Mouse (Mus musculus) WW6 (cell line): ENCODE measurements around the gene Amer3.
"Not testable (repeated sequence)": the region's sequence is repeated elsewhere in the genome, so short reads cannot be mapped to it uniquely, and the experiment has no call there.

Experiments used
- DNase-seq: peaks from one replicate; pipeline ENCODE4 v3.0.0-alpha.2; 2013; ENCODE audit warnings: low read depth, low spot score

Amer3 gene

DNA sequence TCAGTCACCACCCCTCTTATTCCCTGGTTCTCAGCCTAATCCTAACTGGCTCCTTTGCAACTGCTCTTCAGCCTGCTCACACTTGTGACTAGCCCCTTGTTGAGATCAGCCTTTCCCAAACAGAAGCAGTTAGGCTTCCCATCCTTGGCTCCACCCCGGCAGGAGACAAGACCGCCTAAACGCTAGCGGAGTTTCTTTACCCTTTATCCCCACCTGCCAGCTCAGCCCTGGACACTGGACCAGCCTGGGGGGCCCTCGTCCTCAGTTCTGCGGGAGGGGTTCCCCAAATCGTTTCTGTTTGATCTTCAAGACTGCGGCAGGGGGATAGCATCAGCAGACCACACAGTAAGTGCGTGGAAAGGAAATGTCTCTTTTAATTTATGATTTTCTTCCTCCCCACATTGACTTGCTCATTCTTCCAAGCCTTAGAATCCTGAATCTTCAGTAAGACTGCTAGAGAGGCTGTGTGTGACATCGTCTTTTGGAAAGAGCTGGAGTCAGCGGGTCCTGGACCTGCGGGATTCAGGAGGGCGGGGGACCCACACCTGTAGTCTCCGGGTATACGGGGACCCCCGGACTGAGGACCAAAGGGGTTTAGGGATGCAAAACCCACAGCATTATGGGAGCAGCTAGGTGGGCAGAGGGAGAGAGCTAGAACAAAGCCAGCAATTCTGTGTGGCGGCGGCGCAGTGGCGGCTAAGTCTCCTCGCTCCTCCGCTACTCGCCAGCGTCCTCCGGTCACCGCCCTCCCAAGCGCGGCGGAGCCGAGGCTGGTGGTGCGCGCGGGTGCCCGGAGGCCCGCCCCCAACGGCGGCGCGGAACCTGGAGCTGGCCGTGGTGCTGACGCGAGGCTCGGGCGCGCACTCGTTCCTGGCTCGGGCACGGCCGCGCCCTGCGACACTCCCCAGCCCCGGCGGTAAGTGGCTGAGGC, at the start of gene Amer3:
TSS of gene Amer3 (plus strand) at position 807 of the 931 bp plus-strand sequence.
- DNase-seq: peak; percentile 70

DNA sequence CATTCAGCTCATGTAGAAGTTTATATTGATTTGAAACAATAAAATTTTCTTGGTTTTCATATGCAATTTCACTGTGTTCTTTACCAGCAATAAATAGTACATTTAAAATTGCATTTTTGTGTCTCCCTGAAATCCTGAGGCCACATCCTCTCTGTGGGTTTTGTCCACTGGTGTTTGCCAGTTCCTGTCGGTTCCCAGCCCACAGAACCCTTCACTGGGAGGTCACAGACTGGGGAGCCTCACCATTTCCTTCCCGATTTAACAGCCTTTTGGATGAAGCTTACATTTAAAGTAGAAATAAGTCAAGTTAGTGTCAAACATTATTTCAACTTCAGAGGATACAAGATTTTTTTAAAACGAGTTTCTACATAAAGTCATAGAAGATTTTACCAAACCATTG, 44.9 kb upstream of the Amer3 start:
- DNase-seq: not testable (repeated sequence)

DNA sequence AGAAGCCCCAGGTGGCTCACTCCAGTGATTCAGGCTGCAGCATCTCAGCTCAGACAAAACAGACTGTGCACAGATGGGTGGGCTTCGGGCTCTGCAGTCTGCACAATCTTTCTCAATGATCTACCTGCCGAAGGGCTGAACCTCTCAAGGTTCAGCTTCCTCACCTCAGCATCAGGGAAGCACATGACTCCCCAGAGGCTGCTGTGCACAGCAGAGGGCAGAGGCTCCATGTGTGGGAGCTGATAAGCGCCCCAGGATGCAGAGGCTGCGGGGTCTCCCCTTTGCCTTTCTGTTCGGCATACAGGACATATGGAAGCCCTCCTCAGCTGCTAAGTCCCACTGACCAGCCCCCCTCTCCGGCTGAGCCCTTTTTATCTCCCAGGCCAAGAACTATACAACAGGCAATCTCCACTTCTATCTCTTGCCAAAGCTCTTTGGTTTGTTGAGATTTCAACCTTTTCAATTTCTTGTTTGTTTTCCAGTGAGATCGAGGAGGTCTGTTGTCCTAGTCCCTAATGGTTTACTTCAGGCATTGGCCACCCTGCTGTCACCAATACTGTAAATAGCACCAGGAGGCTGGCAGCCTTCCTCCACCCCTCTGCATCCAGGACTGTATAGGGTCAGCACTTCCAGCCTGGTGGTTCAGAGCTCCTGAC, 44.3 kb upstream of the Amer3 start, which contains the start of gene Cfc1:
TSS of gene Cfc1 (plus strand) at position 606 of the 656 bp plus-strand sequence.
- not testable (repeated sequence) for DNase-seq

DNA sequence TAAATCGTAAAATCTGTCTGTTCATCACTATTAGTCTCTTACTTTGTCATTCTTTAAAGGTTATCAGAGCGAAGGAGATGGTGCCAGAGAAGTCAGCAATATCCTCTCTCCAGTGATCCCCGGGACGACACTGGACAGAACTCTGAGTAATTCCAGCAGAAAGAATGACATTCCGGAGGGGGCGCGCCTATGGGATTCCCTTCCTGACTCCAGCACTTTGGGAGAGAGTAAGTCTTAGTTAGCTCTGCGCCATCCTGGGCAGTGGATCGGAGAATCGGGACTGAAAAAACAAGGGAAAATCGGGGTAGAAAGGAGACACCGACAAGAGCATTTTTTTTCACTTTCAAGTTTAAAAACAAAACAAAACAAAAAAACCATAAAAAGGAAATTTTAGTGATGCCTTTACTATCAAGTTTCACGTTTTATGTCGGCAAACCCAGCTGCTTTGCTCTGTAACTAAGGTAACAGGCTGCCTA, 43.1 kb upstream of the Amer3 start:
- no peak for DNase-seq

DNA sequence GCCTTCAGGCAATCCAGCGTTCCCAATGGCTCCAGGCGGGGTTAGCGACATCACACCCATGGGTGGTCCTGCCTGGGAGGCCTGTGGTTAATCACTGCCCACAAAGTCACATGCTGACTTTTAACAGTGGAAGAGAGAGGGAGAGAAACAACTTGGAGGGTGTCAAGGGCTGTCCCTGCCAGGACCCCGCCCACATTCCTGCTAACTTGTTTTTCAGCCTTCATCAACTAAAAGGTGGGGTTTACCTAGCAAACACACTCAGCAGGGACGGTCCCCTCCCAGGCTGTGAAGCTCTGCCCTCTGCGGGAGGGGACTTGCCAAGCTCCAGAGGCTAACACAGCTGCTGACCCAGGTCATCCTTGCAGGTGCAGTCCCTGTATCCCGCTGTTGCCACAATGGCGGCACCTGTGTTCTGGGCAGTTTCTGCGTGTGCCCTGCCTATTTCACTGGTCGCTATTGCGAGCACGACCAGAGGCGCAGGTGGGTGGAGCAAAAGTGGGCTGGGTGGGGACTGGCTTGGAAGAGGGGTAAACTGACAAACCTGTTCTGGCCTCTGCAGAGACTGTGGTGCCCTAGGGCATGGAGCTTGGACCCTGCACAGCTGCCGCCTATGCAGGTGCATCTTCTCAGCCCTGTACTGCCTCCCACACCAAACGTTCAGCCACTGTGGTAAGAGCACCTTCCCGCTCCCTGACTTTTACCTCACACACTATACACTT, 42.5 kb upstream of the Amer3 start:
- peak; percentile 18 for DNase-seq

DNA sequence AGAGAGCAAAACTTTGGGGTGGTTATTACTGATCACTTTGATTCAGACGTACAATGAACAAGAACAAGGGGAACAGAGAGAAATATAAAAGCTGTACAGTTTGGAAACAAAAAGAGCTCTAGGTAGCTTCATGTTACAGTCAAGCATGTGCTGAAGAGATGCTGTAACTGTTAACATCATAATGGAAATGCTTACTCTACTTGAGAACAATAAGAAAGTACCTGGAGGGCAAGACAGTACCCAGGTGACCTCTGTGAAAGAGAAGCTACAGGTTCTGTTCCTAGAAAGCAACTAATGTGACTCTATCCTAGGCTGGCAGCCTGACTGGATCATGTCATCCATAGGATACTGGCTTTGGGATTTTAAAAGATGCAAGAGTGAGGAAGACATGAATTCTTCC, 32.4 kb upstream of the Amer3 start:
- DNase-seq: no peak

DNA sequence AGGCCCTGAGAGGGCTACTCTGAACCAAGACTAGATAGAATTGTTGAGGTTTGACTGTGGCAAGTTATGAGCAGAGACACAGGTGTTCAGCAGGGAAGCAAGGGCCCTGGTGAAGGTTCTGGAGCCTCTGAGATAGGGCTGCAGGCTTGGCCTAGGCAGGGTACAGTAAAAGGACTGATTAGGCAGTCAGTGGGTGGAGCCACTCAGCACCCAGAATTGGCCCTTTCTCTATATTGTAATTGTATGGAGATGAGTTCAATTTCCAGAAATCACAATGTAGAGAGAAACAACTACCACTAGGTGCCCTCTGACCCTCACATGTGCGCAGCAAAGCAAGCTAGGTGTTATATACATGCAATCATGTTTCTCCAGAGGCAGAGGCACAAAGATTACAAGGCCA, 25.8 kb upstream of the Amer3 start:
- no peak for DNase-seq

DNA sequence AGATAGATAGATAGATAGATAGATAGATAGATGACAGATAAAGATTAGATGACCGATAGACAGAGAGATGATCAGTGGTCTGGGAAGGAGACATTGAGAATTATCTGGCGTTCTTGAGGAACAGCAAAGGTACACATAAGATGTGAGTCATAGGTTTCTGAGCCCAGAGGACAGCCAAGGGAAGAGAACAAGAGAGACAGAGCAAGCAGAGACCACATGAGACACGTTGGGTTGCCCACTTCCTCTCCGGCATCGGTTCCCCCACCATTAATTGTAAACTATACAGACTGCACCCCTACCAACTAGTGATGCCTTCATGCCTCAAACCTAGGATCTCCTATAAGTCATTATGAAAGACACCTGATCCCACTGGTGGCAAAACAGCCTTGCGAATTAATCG, 25.2 kb upstream of the Amer3 start:
- no peak for DNase-seq

DNA sequence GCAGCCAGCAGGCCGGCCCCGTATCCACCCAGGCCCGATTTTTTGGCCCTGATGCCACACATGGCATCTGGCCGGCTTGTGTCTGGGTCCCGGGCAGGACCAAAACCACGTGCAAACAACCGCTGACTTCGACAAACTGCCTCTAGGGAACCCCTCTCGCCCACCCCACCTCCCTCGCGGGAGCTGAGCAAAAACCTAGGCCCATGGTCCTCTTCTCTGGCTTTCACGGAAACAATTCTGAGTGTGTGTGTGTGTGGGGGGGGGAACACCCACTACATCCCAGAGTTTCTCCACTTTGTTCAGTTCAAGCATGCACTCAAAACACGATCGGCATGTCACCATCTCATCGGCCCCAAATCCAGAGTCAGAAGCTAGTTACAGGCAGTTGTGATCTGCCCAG, 18.6 kb upstream of the Amer3 start, which contains the start of gene Prss40:
TSS of gene Prss40 (minus strand) at position 101 of the 400 bp plus-strand sequence.
- DNase-seq: no peak

DNA sequence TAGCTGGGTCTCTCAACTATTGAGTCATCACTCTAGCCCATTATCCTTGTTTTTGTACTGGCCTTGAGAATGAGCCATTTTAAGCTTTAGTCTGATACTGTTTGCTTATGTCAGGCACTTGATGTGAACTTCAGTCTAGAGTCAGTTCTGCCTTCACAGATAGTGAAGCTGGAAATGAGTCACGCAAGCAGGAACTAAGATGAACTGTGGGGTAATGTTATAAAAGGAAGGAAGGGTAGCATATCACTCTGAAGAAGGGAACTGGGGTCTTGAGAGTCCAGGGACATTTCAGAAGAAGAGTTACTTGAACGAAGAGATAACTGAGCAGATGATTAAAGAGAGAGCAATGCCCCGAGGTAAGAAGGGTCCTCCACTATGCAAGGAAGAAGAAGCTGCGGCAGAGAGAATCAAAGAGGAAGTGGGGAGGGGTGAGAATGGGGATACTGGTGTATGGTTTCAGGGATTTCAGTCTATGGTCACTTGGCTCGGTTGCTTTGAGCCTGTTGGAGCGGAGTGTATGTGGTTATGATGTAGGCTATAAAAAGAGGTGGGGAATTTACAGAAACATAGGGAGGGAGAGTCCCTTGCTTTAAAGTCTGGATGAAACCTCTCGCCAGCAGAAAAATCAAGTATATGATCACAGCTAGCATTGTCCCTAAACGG, 14.9 kb upstream of the Amer3 start:
- DNase-seq: no peak

DNA sequence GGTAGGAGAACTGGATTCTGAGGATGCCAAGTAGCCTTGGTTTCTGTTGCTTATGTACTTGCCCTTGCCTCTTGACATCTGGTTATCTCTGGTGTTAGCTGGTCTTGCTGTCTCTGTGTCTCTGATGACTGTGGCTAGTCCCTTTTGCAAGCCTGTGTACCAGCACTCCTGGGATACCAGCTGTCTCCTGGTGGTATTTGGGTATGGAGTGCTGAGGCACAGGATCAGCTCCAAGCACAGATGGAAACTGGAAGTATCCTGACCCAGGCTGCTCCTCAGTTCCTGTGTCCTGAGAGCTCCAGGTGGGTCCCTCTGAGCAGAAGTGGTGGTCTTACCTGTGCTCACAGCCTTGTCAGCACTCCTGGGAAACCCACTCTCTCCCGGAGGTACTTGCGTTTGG, 11.3 kb upstream of the Amer3 start:
- DNase-seq: no peak

DNA sequence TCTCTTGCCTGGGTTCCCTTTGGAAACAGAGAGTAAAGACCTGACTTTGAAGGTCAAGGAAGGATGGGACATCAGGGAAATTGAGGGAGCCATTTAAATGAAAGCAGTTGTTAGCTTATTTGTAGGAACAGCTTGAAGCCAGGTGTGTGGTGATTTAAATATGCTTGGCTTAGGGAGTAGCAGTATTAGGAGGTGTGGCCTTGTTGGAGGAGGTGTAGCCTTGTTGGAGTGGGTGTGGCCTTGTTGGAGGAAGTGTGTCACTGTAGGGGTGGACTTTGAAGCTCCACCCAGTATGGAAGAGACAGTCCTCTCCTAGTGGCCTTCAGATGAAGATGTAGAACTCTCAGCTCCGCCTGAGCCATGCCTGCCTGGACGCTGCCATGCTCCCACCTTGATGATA, 9.6 kb upstream of the Amer3 start:
- no peak for DNase-seq

DNA sequence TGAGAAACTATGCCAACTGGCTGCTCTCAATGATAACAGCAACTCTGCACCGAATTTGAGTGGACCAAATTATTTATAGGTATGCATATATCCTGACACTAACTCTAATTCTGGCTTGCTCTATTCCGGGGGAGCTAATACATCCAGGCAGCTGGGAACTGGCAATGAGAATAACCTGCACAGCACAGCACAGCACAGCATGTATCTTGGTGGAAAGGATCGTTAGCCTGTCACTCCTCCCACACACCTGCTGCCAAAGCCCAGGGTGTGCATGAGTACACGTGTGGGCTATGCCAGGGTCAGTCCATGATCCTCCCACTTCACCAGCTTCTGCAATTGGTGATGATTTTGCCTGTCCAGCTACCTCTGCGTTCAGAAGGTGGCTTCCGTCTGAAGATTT, 8.0 kb upstream of the Amer3 start:
- no peak for DNase-seq

DNA sequence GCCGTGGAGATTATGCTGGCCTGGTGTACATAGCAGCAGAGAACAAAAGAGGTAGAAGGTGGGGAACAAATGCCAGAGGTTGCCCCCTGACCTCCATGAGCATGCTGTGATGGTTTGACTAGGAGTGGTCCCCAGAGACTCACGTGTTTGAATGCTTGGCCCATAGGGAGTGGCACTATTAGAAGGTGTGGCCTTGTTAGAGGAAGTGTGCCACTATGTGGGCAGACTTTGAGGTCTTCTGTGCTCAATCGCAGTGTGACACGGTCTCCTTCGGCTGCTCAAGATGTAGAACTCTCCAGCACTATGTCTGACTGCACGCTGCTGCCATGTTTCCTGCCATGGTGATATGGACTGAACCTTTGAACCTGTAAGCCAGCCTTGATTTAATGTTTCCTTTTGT, 6.2 kb upstream of the Amer3 start:
- DNase-seq: no peak

DNA sequence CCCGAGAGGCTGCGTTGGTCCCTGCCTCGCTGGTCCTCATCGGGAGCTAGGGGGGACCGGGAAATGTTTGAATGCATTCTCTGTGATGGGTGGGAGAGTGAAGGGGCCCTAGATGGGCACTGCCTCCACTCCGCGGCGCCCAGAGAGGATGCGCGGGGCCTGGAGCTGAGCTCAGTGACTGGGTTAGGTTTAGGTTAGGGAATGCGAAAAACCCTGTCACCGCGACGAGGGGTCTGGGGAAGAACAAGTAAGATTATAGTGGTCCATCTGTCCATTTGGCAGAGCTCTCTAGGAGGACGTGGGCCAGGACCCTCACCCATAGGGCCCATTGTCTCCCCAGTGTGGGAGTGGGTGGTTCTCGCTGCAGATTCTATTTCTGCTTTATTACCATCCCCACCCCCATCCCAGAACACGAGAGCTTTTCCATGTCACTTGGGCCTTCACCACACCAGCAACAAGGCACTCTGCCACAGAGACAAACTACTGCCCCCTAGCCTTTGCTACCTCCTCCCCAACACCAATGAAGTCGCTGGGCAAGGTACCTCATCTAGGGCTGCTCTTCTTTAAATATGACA, 412 bp downstream of the Amer3 start:
- DNase-seq: no peak

DNA sequence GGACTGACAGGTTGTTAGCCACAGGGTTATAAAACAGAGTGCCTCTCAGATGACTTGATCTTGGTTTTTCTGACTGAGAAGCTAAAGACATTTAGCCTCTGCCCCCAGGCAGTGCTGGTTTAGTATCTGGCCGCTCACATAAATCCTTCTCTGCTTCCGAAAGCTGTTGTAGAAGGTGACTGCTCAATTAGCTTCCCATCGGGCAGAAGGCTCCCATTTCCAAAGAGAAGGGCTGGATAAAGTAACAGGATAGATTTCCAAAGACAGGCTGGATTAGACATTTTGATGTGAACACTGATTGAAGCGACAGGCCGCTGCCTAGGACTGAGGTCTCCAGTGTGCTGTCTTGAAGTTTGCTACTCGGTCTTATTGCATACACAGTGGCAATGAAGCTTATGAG, 2.8 kb downstream of the Amer3 start:
- no peak for DNase-seq

DNA sequence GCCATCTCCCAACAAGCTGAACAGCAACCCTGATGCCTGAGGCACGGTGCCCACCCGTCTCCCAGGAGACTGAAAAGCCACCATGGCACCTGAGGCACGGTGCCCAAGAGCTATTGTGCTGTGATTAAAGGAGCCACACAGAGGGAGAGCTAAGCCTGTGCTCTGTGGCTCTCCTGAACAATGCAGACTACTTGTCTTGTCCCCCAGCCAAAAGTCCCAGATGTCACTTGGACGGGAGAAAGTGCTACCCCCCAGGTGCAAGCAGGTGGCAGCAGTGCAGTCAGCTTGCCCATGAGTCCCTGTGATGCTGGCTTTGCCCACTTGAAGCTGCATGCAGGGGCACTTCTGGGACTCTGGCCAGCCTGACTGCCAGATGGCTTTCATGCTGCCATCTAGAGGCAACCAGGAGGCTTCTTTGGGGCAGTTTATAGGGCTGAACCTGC, 4.4 kb downstream of the Amer3 start:
- DNase-seq: no peak

DNA sequence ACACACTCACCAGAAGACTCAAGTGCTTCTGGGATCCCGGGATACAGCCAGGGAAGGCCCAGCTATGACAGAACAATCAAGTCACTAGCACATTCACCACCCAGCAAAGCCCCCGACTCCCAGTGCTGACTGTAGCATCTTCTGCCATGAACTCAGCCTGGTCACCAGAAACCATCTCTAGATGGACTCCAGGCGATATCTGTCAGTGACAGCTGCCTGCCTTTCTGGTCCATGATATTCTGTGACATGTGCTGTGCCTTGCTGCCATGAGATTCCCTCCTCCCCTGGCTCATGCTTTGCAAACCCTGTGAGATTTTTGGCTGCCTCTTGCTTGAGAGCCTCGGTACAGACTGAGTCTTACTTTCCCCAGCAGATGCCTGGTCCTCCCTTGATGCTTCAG, 5.3 kb downstream of the Amer3 start:
- DNase-seq: no peak

DNA sequence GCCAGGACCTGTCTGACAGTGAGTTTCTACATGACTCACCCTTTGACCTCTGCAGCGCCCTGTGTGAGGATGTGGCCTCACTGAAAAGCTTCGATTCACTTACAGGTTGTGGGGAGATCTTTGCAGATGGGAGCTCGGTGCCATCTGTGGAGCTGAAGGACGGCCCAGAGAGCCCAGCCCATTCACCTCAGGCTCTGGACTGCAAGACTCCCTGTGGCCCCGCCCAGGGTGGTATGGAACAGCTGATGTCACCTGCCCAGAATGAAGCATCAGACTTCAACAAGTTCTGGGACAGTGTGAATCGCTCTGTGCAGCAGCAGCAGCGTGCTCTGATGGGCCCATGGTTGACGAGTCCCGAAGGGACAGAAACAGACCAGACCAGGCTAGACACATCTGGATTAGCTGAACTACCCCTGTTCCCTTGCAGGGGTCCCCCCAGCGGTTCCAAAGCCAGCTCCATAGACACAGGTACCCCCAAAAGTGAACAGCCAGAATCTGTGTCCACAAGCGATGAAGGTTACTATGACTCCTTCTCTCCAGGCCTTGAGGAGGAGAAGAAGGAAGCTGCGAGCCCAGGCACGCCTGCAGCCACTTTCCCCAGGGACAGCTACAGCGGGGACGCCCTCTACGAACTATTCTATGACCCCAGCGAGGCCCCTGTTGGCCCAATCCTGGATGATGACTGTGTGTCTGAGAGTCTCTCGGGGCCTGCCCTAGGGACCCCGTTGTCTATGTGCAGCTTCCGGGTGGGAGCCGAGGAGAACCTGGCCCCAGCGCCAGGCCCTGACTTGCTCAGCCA, 8.0 kb downstream of the Amer3 start:
- DNase-seq: no peak

DNA sequence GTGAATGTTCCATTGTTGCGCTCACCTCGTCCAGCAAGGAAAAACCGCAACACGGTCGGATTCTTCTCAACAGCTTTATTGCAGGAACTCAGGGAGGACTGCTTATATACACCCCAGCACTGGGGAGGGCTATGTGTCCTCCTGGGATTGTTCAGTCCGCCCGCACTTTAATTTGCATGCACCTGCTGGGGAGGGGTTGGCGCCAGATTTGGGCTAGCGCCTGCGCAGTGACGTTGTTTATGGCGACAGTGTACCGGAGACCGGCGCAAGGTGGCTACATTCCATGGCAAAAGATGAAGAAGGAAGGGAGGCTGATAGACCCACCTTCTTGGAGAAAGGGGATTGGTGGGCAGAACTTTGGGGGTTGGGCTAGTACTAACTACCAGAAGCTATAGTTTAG, 20.5 kb downstream of the Amer3 start:
- no peak for DNase-seq
